Mouse (Mus musculus): ENCODE measurements around the gene Dao.

DNA sequence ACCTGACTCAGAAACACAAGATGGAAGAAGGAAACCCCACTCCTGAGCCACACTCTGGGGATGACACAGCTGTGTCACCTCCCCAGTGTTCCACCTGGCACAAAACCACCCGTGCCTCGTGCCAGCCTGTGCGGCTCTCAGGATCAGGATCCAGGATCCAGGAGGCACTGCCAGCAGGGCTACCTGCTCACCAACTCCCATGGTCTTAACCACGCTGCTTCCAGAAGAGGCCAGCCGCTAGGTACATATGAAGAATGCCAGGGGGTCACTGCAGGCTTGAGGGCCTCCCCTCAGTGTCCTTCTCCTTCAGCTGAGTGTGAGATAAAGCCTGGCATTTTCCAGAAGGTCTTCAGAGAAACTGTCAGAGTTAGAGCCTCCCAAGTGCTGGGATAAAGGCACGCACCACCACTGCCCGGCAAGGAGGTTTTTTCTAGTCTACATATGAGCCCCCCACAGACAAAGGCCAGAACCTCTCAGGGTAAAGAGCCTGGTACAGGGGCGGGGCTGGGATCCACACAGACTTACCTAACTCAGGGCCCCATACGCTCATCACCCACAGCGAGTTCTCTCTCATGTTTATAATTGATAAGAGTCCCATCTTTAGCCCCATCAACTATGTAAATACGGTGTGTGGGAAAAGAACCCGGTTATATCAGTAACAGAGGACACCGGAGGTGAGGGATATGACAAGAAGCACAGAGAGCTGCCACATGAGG lies 19.3 kb upstream of the Dao start:
- TF ChIP-seq CTCF (IDR thresholded peaks at IDR 0.05; ENCODE audit: low read depth) = no peak
- TF ChIP-seq EP300 (optimal IDR thresholded peaks at IDR 0.05) = no peak
